Mouse (Mus musculus) MEL-GATA-1-ER (cell line): Measurements from ENCODE around the gene Ehd3.

ENCODE experiments used
- DNase-seq: peaks from one replicate; pipeline ENCODE4 v3.0.0-alpha.2; 2012; ENCODE audit warnings: low read depth; ENCODE audit errors: extremely low read depth

The Ehd3 gene

GRCm38 (mm10) chr17:73803521-73804184, at the start of gene Ehd3:
Gene Ehd3 (plus strand): TSS chr17:73804134.
- DNase-seq: no peak

GRCm38 (mm10) chr17:73770964-73771363, 33.0 kb upstream of the Ehd3 start:
- no peak for DNase-seq

DNA sequence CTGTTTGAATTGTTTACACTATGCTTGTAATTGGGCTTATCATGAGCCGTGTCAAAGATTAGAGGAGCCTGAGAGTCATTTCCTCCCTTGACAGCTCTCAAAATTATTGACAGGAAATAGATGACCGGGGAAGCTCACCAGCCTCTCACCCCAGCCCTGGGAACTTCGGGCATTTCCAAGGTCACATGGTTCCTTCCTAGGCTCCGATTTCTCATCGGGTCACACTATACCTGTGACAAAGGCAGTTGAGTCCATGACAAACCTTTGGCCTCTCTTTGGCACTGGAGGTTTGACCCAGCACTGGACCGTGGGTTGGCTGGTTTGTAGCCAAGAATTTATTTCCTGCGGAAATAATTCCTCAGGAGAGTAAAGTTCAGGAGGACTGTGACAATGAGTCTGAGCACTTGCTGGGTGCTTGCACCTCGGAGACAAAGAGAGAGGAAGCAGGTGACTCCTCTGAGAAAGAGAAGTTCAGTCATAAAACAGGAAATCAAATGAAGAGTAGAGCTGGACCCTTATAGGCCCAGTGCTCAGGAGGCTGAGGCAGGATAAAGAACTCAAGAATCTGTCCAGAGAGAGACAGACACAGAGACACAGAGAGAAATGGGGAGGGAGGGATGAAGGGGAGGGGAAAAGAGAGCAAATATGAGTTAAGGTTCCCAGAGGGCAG, 17.2 kb upstream of the Ehd3 start:
- DNase-seq: no peak

DNA sequence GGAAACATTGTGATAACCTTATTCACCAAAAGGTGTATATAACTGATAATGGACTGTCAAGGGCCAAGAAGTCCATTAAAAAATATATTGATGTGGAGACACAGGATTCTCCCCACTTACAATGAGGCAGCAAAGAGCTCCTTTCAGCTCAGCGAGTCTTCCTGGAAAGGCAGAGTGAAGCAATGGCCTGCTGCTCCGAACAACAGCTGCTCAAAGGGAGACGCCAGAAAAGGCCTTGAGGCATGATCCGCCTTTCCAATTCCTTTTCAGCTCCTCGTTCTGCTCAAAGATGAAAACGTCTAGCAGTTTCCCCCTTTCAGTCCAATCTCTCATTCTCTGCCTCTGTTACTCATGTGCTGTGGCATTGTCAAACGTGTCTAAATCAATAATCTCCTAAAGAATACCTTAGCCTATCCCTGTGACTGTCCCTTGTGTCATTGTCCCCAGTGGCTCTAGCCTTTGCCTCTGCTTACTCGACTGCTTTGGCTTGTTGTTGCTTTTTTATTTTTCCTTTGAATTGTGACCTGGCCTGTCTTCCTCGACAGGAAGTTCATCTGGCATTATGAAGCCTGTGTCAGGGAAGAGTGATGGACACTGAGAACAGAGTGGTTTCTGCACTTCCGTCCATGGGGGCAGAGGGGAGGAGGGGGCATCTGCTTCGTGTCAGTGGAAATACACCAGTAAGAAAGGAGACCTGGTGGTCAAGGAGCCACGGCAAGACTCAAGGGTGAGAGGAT, 13.5 kb upstream of the Ehd3 start:
- no peak for DNase-seq

GRCm38 (mm10) chr17:73796789-73797188, 7.1 kb upstream of the Ehd3 start:
- no peak for DNase-seq

DNA sequence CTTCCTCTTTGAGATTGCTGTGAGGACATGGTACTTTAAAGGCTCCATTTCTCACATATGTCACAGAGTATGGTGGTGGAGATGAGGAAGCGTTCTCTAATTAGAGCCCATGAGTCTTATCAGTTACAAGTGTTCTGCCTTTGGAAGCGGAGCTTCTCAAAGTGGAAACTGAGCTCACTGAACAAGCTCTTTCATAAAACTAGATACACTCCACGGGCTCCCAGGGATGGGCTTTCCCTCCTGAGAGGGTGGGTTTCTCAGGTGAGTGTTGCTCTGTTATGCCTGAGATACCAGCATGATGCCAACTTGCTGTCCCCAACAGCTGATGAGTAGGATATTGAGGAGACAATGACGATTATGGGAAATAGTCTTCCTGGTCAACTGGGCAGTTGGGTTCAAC, 6.2 kb upstream of the Ehd3 start:
- DNase-seq: no peak

DNA sequence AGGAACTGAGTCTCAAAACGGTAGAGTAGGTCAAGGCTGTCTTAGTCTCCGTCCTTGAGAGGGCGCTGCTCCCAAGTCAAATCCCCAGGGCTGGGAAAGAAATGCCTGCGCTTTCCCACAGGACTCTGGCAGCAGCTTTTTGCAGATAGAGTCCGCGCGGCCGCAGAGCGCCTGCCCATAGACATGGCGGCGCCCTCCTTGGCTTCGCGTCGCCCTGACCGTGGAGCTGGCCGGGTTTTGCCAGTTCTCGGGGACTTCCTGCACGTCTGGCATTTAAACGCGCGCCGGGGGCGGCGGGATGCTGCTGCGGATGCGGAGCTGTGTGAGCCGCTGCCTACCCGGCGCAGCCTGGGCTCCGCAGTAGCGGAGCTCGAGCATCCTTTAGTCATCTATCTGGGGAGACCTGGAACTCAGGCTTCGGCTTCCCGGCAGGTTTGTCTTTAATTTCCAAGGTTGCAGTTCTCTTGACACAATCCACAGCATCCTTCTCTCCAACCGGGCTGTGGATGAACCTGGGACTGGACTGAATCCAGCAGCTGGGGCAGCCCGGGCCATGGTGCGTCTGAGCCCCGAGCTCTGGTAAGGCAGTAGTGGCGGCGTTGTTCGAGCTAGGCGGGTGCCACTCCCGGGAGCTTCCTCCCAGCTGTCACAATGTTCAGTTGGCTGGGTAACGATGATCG, 798 bp downstream of the Ehd3 start:
- DNase-seq: peak; percentile 80

GRCm38 (mm10) chr17:73806331-73806730, 2.4 kb downstream of the Ehd3 start:
- DNase-seq: no peak

DNA sequence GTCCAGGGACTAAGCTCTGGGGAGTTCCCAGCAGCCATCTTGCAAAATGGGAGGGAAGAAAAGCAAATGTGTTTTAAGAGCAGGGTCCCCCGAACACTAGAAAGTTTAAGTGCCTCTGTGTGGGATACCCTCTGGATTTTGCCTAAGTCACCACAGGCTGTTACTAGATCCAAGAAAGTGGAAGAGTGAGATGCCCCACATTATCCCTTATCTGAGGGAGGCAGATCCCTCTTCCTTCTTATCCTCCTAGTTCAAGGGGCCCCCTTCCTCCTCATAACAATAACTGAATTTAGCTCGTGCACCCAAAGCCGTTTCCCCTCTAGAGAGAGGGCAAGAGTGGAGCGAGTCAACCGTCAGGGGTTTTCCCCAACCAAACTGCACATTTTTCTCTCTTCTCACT, 3.3 kb downstream of the Ehd3 start:
- DNase-seq: peak; percentile 86

GRCm38 (mm10) chr17:73808431-73808830, 4.5 kb downstream of the Ehd3 start:
- DNase-seq: no peak

DNA sequence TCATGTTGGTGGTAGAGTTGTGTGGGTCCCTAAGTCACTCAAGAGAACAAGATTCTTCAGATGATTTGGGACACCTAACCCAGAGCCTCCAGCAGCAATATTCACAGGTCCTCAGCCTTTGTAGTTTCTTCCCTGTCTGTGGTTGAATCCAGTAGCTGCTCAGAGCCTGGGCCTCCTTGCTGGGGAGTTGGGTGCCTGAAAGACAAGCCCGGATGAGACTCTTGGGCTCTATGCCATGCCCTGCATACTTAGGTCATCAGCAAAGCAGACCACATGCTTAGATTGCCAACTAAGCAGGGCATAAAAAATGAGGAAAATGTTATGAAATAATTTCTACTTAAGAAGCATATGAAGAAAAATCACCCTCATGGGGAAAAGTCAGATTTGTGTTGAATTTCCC, 6.9 kb downstream of the Ehd3 start:
- no peak for DNase-seq

DNA sequence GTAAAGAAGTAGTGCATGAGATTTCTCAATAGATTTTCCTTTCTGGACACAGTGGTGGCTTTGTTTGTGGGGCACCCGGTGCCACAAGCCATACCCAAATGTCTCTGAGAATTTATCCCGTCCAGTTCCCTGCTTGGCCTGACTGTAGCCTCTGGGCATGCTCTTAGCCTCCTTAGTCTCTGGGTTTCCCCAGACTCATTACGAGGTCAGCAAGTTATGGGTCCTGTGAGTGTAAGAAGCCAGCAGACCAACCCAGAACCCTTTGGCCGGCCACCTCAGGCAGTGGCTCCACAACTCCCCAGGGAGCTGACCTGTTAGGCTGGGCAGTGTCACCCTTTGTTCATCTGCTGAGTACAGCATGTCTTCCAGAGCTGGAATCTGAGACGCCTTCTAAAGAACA, 7.6 kb downstream of the Ehd3 start:
- no peak for DNase-seq

DNA sequence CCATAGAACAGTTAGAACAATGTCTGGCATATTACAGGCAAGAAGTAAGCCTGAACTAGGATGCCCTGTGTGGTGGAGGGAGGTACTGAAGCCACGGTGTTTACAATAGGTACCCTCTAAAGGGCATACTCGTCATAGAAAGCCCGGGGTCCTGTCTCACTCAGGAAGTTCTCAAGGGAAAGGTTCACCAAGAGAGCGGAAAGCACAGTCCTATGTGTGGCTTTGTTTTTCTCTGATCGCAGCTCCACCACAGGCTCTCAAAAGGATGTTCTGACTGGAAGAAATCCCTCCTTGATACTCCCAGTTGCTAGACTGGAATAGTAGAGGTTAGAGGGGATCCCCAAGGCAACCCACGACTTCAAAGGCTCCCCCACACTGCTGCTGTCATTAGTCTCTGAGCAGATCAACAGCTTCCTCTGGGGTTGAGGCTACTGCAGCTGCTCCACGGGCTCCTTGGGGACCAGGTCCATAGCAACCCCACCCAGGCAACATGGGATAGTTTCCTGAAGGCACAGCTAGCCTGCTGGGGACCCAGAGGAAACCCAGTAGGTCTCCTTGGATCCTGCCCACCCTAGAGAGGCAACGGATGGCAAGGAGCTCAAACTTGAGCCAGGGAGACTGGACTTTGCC, 9.2 kb downstream of the Ehd3 start:
- no peak for DNase-seq

- DNase-seq: no peak
Observed at GRCm38 (mm10) chr17:73814500-73815190, 10.7 kb downstream of the Ehd3 start.

DNA sequence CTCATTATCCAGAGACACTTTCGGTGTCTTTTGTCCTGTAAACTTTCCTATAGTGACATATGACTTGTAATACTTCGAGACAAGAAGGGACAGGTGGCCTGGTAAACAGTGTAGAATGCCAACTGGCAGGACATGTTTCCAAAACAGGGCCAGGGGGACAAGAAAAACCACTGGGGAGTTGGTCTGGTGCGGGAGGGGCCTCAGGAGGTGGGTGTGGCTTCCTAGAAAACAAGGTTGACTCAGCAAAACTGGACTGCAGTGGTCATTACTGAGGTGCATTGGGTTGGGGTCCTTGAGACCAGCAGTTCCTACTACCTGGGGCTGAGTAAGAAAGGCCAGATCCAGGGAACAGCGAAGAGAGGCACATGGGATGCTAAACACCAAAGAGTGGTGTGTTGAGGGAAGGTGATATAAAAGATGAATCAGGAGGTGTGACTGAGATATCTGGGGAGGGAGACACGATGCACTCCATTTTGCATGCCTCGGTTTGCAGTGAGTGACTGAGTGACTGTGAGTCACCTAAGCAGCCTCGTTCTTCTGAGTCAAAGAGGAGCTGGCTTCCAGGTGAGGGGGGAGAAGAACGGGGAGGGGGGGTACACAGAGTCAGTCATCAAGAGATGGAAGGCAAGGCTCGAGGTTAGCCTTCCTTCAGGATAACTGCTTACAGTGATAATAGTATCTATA, 13.9 kb downstream of the Ehd3 start:
- no peak for DNase-seq

- DNase-seq: no peak
Observed at GRCm38 (mm10) chr17:73818936-73819335, 15.0 kb downstream of the Ehd3 start.

DNA sequence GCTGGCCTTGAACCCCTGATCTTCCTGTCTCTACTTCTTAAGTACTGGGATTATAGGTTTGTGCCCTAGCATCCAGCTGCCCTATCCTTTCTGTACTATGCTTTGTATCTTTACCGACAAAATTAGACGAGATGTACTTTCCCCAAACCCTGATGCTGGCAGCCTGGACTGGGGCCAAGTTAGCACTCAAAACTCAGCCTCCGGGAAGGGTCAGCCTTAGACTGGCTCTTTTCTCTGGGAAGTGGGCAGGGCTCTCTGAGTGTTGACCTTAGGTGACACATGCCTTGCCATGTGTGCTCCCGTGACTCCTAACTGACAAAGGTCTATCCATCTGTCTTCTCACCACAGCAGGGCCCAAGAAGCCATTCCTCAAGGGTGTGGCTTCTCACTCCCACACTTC, 16.8 kb downstream of the Ehd3 start:
- no peak for DNase-seq

GRCm38 (mm10) chr17:73822255-73822654, 18.3 kb downstream of the Ehd3 start:
- no peak for DNase-seq

DNA sequence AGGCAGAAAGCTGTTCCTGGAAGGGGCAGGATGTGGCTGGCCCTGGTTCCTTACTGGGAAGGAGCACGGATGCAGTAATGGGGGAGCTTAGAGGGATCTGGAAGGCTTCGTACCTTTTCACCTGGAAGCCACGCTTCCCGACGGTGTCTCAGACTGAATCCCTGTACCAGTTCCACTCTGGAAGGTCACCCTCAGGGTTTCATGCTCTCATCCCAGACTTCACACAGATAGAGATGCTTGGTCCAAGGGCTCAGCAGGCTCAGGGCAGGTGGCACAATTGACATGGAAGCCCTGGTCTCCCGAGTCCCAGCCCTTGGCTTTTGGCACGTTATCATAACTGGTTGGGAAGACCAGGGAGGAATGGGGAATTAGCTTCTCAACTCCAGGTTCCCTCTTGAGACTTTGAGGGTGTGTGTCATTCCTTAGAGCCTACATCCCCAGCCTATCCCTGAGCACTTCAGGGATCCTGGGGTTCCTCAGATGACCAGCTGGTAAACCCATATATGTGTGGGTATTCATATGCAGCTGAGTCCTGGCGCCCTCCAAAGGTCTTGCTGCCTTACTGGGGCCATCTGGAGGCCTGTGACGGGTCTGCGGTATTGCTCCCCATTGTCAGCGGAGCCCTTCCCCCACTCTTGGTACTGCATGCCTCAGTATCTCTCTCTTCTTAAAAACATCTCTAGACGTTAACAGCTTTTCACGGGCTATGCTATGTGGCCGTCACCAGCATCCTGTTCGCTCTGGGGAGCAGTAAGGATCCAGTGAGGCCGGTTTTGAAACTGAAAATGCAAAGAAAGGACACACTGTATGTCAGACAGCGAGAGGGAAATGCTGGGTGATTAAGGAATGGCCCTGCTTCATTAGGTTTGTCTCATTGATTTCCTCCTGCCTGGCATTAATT, 19.4 kb downstream of the Ehd3 start:
- DNase-seq: no peak

GRCm38 (mm10) chr17:73824022-73824340, 20.0 kb downstream of the Ehd3 start:
- no peak for DNase-seq
